Mouse (Mus musculus): ENCODE results near the gene Iqgap2.

The Iqgap2 gene

DNA sequence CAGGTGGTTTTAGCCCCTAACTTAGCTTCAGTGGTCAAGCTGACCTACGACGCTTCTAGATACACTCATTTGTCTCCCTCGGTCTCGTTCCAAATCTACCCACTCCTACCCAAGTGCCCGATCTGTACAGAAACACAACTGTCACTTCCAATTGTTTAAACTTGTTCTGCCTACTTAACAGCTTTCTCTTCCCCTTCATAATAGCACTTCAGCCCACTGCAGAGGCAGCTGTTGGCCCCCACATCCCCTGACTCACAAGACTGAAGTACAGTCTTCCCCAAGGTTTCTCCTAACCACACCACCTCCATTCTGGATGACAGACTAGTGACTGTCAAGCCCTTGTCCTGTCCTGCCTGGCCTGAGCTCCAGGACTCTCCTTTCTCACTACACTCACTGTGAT lies 63.1 kb downstream of the Iqgap2 start:
- 57% methylated on average over 5 of the region's 5 CpGs for WGBS

- 51% methylated on average over 6 of the region's 6 CpGs for WGBS
These were observed 65.5 kb downstream of the Iqgap2 start for GRCm38 (mm10) chr13:95826178-95826577.

GRCm38 (mm10) chr13:95822918-95823317 lies 68.8 kb downstream of the Iqgap2 start:
- WGBS: 35% methylated on average over 6 of the region's 6 CpGs

GRCm38 (mm10) chr13:95820071-95820470 lies 71.7 kb downstream of the Iqgap2 start:
- WGBS: 44% methylated on average over 9 of the region's 9 CpGs

DNA sequence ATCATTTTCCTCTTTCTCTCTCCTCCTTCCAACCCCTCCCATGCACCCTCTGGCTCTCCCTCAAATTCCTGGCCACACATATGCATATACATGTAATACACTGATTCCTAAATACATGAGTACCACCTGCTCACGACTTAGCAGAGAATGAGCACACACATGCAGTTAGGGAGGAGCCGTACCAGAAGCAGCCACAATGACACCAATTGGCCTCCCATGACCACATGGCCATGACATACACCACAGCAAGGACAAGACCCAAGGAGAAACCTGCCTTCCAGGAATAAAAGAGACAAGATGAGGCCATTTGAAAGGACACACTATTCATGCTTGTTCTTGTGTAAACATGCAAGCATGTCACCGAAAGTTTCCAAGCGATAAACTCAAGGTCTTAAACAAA lies 72.8 kb downstream of the Iqgap2 start:
- WGBS: 85% methylated on average over 4 of the region's 4 CpGs

GRCm38 (mm10) chr13:95813643-95814042 lies 78.1 kb downstream of the Iqgap2 start:
- 89% methylated on average over 3 of the region's 3 CpGs for WGBS

DNA sequence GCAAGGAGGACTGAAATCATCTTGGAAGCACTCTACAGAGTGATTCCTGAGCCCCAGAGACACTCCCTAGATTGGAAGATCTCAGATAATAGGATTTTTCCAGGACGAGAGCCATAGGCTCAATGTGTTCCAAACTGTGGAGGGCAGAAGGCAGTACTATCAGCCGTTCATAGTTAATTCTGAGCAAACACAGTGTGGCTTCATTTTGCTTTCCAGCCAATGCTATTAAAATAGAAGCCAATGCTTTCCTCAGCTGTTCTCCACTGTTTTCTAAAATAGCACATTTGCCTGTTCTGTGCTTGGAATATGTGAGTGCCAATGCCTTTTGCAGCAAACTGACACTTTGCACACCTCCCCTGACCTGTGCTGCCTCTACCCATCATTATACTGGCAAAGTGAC lies 80.9 kb downstream of the Iqgap2 start:
- 24% methylated on average over 2 of the region's 2 CpGs for WGBS

DNA sequence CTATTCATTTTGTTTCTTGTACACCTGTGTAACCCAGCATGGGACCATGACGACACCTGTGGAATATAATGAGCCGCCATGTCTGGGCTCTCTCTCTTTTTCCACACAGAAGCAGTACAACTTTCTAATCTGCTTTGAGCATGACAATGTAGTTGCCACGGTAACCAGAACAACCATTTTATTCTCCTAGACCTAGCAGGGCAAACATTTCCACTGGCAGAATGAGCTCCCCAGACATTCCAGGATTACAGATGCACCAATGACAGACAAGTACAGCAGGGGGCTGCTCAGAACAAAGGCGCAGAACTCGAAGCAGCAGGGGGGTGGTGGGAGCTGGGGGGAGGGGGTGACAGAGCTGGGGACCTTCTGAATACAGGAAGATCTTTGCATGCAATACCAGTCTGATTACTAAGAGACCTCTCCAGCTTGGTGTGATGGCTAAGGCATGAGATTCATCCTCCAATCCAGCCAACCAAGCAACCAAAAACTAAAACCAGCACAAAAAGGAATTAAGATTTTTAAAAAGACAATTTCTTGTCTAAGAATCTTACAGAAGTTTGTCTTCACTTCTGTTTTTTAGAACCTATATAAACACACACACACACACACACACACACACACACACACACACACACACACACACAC lies 84.5 kb downstream of the Iqgap2 start:
- WGBS: 20% methylated on average over 5 of the region's 5 CpGs

GRCm38 (mm10) chr13:95805469-95806166 lies 86.1 kb downstream of the Iqgap2 start:
- WGBS: 80% methylated on average over 13 of the region's 13 CpGs

DNA sequence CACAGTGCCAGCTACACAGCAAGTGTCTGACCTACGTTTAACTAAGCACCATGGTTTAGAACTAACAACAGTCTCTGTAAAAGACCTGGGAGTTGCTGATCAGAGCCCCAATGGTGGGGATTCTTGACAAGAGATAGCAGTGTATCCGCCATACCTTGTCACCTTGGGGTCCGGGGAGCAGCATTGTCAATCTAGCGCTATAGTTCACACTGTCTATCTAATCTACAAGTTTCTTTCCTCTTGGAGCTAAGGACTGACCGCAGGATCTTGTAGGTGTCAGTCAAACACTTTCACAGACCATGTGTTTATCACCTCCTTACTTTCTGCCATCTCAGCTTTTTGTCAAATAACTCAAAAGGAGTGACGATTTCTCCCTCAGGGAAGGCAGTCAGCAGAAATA lies 87.6 kb downstream of the Iqgap2 start:
- WGBS: 87% methylated on average over 6 of the region's 6 CpGs

GRCm38 (mm10) chr13:95800925-95801324 lies 90.8 kb downstream of the Iqgap2 start:
- WGBS: 69% methylated on average over 9 of the region's 9 CpGs

DNA sequence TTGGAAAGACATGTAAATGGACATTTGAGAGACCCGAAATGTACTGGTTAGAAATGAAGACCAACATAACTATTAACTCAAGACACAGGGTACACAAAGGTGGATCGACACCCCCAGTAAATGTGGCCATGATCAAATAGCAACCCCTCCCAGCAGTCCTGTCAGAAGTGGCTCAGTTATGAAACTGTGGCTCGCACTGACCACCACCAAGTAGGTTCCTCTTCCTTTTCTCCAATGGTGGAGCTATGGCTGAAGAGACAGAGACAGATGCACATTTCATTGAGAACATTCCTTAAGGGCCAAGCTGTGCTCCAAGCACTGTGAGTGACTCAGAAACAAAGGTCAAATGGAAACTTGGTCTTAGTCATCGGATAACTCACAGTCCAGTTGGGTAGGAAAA lies 92.4 kb downstream of the Iqgap2 start:
- WGBS: 94% methylated on average over 4 of the region's 4 CpGs

- WGBS: 47% methylated on average over 6 of the region's 6 CpGs
These were observed 93.0 kb downstream of the Iqgap2 start for GRCm38 (mm10) chr13:95798721-95799120.

- 90% methylated on average over 2 of the region's 2 CpGs for WGBS
These were observed 94.2 kb downstream of the Iqgap2 start for GRCm38 (mm10) chr13:95797530-95797929.

- 48% methylated on average over 8 of the region's 8 CpGs for WGBS
These were observed 97.4 kb downstream of the Iqgap2 start for GRCm38 (mm10) chr13:95794346-95794745.

GRCm38 (mm10) chr13:95790883-95791282 lies 100.8 kb downstream of the Iqgap2 start:
- WGBS: 72% methylated on average over 6 of the region's 6 CpGs

- 58% methylated on average over 10 of the region's 10 CpGs for WGBS
These were observed 102.9 kb downstream of the Iqgap2 start for GRCm38 (mm10) chr13:95788631-95789376.

DNA sequence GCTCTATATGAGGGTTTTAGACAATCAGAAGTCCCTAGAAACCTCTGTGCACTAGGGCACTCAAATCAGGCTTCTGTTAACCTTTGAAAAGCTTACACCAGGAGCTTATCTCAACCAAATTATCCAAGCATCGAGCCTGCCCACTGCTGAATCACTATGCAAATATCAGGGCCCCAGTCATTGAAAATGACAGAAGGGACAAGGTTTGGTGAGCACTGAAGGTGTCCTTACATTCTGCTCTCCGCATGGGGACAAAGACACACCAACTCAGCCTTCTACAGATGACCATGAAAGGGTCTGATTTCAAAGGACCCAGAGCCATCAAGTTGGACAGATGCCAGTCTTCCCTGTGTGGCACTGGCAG lies 108.8 kb downstream of the Iqgap2 start:
- WGBS: 69% methylated on average over 2 of the region's 2 CpGs

- 73% methylated on average over 15 of the region's 15 CpGs for WGBS
These were observed 109.3 kb downstream of the Iqgap2 start for GRCm38 (mm10) chr13:95782311-95782968.

- 89% methylated on average over 7 of the region's 7 CpGs for WGBS
These were observed 111.7 kb downstream of the Iqgap2 start for GRCm38 (mm10) chr13:95780038-95780437.

GRCm38 (mm10) chr13:95779261-95779660 lies 112.5 kb downstream of the Iqgap2 start:
- 87% methylated on average over 8 of the region's 8 CpGs for WGBS

- 66% methylated on average over 9 of the region's 9 CpGs for WGBS
These were observed 113.0 kb downstream of the Iqgap2 start for GRCm38 (mm10) chr13:95778761-95779161.

Data from cerebral cortex, adult 2 months (tissue).